Mouse (Mus musculus): ENCODE measurements around the gene H60c. TPM values are rescaled to one million over a fixed set of nuclear protein-coding genes. Genes with fewer than 3 reads are reported as not detected.

Gene H60c
- 1.4 and 1.9 TPM in 2 replicates for polyA plus RNA-seq (2011; ENCODE audit: insufficient read depth, insufficient read length, low read depth, missing spikeins)

DNA sequence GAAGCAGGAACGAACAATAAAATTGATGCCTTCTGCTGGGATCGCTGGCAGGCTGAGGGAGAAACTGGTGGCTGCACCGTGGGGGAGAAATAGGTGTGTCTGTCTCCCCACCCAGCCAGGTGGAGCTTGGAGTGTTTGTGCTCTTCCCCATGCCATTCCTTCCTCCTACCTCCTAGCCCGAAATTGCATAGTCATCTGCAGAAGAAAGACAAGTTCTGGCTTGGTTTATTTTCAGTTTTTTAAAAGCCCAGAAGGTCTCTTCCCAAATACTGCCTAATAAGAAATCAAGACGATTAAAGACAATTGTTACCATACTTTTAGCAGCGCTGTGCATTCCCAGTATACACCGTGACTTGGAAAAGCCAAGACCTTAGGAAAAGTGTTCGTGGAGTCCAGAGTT lies at the start of gene H60c:
TSS of gene H60c (minus strand) at position 101 of the 400 bp plus-strand sequence.
- H3K4me3 ChIP-seq (ENCODE audit: low read depth, low read length) = no peak within 1 kb of the TSS
- no peak for TF ChIP-seq EP300 (IDR thresholded peaks at IDR 0.05; ENCODE audit: insufficient read depth, low read depth, low read length)
- TF ChIP-seq CTCF (IDR thresholded peaks at IDR 0.05; ENCODE audit: low read depth, low read length) = no peak
- no peak for TF ChIP-seq POLR2A (IDR thresholded peaks at IDR 0.05; ENCODE audit: insufficient read depth, low read length)
- no peak within 1 kb of the TSS for H3K9ac ChIP-seq (ENCODE audit: low read depth, poor library complexity, severe bottlenecking)

DNA sequence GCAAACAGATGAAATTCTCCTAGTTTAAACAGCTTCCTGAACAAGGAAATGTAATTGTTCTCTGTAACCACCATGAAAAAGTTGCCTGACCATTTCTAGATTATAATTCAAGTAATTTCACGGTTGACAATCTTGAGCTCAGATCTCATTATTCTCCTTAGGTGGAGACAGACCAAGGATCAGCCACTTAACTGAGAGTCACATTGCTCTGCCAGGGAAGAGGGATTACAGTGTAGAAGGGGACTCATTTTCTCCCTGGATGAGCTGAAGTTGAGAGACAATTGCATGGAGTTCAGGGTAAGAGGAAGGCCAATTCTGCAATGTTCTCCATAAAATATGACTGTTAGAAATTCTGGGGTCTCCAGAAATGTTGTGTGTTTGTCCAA lies 41.2 kb upstream of the H60c start:
- no peaks in the 10 kb centered on the region for H3K36me3 ChIP-seq (ENCODE audit: control insufficient read depth, insufficient read depth, low read length, poor library complexity, severe bottlenecking)
- no peaks in the 10 kb centered on the region; the same call in 1 of the 2 replicates for H3K9me3 ChIP-seq (replicated peaks; ENCODE audit: control insufficient read depth, insufficient read depth, low read length, poor library complexity, severe bottlenecking)
- H3K4me1 ChIP-seq (ENCODE audit: control insufficient read depth, insufficient read depth, low read length) = no peaks in the 10 kb centered on the region
- no peak overlapping the region for H3K9ac ChIP-seq (ENCODE audit: low read depth, poor library complexity, severe bottlenecking)
- no peak overlapping the region for H3K27ac ChIP-seq (ENCODE audit: insufficient read depth, low read length)
- H3K4me3 ChIP-seq (ENCODE audit: low read depth, low read length) = no peak overlapping the region
- H3K27me3 ChIP-seq (ENCODE audit: control insufficient read depth, insufficient read depth, low read length, poor library complexity, severe bottlenecking) = no peaks in the 10 kb centered on the region
- TF ChIP-seq EP300 (IDR thresholded peaks at IDR 0.05; ENCODE audit: insufficient read depth, low read depth, low read length) (no peak), POLR2A (IDR thresholded peaks at IDR 0.05; ENCODE audit: insufficient read depth, low read length) (no peak), CTCF (IDR thresholded peaks at IDR 0.05; ENCODE audit: low read depth, low read length) (no peak)

More for the DNA sequence above, at the start of gene H60c:
- no peaks in the 10 kb centered on the region for H3K4me1 ChIP-seq (ENCODE audit: control insufficient read depth, insufficient read depth, low read length)
- H3K27me3 ChIP-seq (ENCODE audit: control insufficient read depth, insufficient read depth, low read length, poor library complexity, severe bottlenecking) = no peaks in the 10 kb centered on the region
- no peaks in the 10 kb centered on the region for H3K36me3 ChIP-seq (ENCODE audit: control insufficient read depth, insufficient read depth, low read length, poor library complexity, severe bottlenecking)
- no peak within 1 kb of the TSS for H3K27ac ChIP-seq (ENCODE audit: insufficient read depth, low read length)
- H3K9me3 ChIP-seq (replicated peaks; ENCODE audit: control insufficient read depth, insufficient read depth, low read length, poor library complexity, severe bottlenecking) = no peaks in the 10 kb centered on the region

DNA sequence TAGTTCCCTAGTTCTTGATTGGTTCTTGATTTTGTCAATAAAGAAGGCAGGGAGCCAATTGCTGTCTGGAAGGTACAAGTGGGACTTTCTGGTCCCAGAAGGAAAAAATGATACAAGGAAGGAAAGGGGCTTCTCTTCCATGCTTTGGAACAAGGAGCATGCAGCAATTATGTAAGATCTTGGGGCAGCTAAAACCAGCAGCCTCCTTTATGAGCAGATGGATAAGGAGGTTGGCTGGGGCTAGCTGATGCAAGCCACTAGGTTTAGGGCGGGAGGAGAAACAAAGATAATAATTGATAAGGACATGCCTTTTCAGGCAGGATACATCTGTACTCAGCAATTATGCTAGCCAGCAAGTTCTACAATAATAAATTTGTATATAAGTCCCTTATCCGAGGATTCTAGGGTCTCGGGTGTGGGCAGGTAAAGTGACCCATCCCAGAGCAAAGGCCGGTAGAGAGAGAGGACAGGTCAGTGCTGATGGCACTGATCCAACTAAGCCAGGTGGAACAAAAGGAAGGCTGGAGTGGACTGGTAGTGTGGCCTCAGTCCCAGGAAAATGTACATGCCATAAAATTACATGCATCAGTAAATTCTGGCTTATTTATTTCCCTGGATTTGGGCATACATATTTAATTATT lies 40.7 kb upstream of the H60c start:
- TF ChIP-seq POLR2A (IDR thresholded peaks at IDR 0.05; ENCODE audit: insufficient read depth, low read length) (no peak), EP300 (IDR thresholded peaks at IDR 0.05; ENCODE audit: insufficient read depth, low read depth, low read length) (no peak), CTCF (IDR thresholded peaks at IDR 0.05; ENCODE audit: low read depth, low read length) (no peak)
- no peak overlapping the region for H3K4me3 ChIP-seq (ENCODE audit: low read depth, low read length)
- H3K9ac ChIP-seq (ENCODE audit: low read depth, poor library complexity, severe bottlenecking) = no peak overlapping the region
- no peaks in the 10 kb centered on the region for H3K36me3 ChIP-seq (ENCODE audit: control insufficient read depth, insufficient read depth, low read length, poor library complexity, severe bottlenecking)
- no peak overlapping the region for H3K27ac ChIP-seq (ENCODE audit: insufficient read depth, low read length)
- no peaks in the 10 kb centered on the region for H3K27me3 ChIP-seq (ENCODE audit: control insufficient read depth, insufficient read depth, low read length, poor library complexity, severe bottlenecking)
- H3K9me3 ChIP-seq (replicated peaks; ENCODE audit: control insufficient read depth, insufficient read depth, low read length, poor library complexity, severe bottlenecking) = no peaks in the 10 kb centered on the region; the same call in 1 of the 2 replicates
- no peaks in the 10 kb centered on the region for H3K4me1 ChIP-seq (ENCODE audit: control insufficient read depth, insufficient read depth, low read length)

DNA sequence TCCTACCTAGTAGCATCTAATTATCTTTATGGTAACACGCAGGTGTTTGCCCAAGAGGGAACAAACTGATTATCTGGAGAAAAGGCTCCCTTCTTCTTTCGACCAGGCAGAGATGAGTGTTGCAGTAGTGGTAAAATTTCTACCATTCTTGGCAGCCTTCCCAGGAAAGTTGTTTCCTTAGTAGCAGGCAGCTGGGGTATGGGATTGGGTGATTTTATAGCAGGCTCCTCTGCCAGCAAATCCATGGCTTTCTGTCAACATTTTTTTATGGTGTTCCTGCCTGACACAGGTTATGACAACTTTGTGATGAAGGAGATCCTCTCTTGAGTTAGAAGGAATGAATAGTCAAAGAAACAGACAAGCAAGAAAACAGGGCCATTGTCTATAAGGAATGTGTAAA lies 40.2 kb upstream of the H60c start:
- H3K27ac ChIP-seq (ENCODE audit: insufficient read depth, low read length) = no peak overlapping the region
- TF ChIP-seq CTCF (IDR thresholded peaks at IDR 0.05; ENCODE audit: low read depth, low read length) (no peak), POLR2A (IDR thresholded peaks at IDR 0.05; ENCODE audit: insufficient read depth, low read length) (no peak), EP300 (IDR thresholded peaks at IDR 0.05; ENCODE audit: insufficient read depth, low read depth, low read length) (no peak)
- H3K4me3 ChIP-seq (ENCODE audit: low read depth, low read length) = no peak overlapping the region
- no peaks in the 10 kb centered on the region for H3K36me3 ChIP-seq (ENCODE audit: control insufficient read depth, insufficient read depth, low read length, poor library complexity, severe bottlenecking)
- no peak overlapping the region for H3K9ac ChIP-seq (ENCODE audit: low read depth, poor library complexity, severe bottlenecking)
- H3K9me3 ChIP-seq (replicated peaks; ENCODE audit: control insufficient read depth, insufficient read depth, low read length, poor library complexity, severe bottlenecking) = peaks cover 1% of the 10 kb centered on the region; the same call in 1 of the 2 replicates
- no peaks in the 10 kb centered on the region for H3K4me1 ChIP-seq (ENCODE audit: control insufficient read depth, insufficient read depth, low read length)
- H3K27me3 ChIP-seq (ENCODE audit: control insufficient read depth, insufficient read depth, low read length, poor library complexity, severe bottlenecking) = no peaks in the 10 kb centered on the region

DNA sequence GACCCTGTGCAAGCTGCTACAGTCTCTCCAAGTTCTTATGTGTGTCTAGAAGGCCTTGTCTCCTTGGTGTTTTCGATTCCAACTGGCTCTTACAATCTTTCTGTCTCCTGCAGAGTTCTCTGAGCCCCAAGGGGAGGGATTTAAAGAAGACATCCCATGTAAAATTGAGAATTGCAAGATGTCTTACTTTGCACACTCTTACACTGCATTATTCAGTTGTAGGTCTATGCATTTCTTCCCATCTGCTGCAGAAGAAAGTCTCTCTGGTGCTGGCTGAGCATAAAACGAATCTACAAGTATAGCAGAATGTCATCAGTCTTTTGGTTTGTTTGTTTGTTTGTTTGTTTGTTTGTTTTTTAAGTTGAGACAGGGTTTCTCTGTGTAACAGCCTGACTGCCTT lies 26.4 kb upstream of the H60c start:
- H3K27ac ChIP-seq (ENCODE audit: insufficient read depth, low read length) = no peak overlapping the region
- no peaks in the 10 kb centered on the region for H3K4me1 ChIP-seq (ENCODE audit: control insufficient read depth, insufficient read depth, low read length)
- H3K9ac ChIP-seq (ENCODE audit: low read depth, poor library complexity, severe bottlenecking) = no peak overlapping the region
- no peak for TF ChIP-seq EP300 (IDR thresholded peaks at IDR 0.05; ENCODE audit: insufficient read depth, low read depth, low read length)
- TF ChIP-seq CTCF (IDR thresholded peaks at IDR 0.05; ENCODE audit: low read depth, low read length) = no peak
- no peak for TF ChIP-seq POLR2A (IDR thresholded peaks at IDR 0.05; ENCODE audit: insufficient read depth, low read length)
- H3K9me3 ChIP-seq (replicated peaks; ENCODE audit: control insufficient read depth, insufficient read depth, low read length, poor library complexity, severe bottlenecking) = peaks cover 4% of the 10 kb centered on the region
- no peaks in the 10 kb centered on the region for H3K36me3 ChIP-seq (ENCODE audit: control insufficient read depth, insufficient read depth, low read length, poor library complexity, severe bottlenecking)
- no peaks in the 10 kb centered on the region for H3K27me3 ChIP-seq (ENCODE audit: control insufficient read depth, insufficient read depth, low read length, poor library complexity, severe bottlenecking)
- no peak overlapping the region for H3K4me3 ChIP-seq (ENCODE audit: low read depth, low read length)

DNA sequence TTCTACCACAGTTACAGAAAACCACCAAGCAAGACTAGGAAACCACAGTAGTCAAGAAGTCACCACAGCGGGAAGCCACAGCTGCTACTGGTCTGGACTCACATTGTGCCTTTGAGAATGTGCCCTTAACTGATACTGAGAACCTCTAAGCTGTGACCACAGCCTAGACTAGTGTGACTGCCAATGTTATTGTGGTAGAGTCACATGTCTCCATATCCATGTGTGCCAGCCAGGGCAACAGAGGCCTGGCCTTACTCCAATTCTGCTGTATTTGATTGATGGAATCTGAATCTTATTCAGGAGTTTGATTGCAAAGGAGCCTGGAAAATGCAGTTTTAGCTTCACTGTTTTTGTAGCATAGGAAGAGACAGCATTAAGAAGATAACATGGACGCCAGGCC lies 13.5 kb upstream of the H60c start:
- TF ChIP-seq CTCF (IDR thresholded peaks at IDR 0.05; ENCODE audit: low read depth, low read length) = no peak
- no peak for TF ChIP-seq POLR2A (IDR thresholded peaks at IDR 0.05; ENCODE audit: insufficient read depth, low read length)
- no peak for TF ChIP-seq EP300 (IDR thresholded peaks at IDR 0.05; ENCODE audit: insufficient read depth, low read depth, low read length)
- H3K9ac ChIP-seq (ENCODE audit: low read depth, poor library complexity, severe bottlenecking) = no peak overlapping the region
- H3K36me3 ChIP-seq (ENCODE audit: control insufficient read depth, insufficient read depth, low read length, poor library complexity, severe bottlenecking) = no peaks in the 10 kb centered on the region
- H3K27ac ChIP-seq (ENCODE audit: insufficient read depth, low read length) = no peak overlapping the region
- H3K9me3 ChIP-seq (replicated peaks; ENCODE audit: control insufficient read depth, insufficient read depth, low read length, poor library complexity, severe bottlenecking) = 0 out of 2 replicates have a peak, but pooled peaks cover 3% of the 10 kb centered on the region
- no peaks in the 10 kb centered on the region for H3K4me1 ChIP-seq (ENCODE audit: control insufficient read depth, insufficient read depth, low read length)
- no peaks in the 10 kb centered on the region for H3K27me3 ChIP-seq (ENCODE audit: control insufficient read depth, insufficient read depth, low read length, poor library complexity, severe bottlenecking)
- no peak overlapping the region for H3K4me3 ChIP-seq (ENCODE audit: low read depth, low read length)
